Mouse (Mus musculus) liver, adult 2 months (tissue): ENCODE data around the gene Ins2.

Experiments
- CTCF ChIP-seq: fragments of 200-500 bp; IDR thresholded peaks from 2 replicates; pipeline ENCODE4 v1.5.1; 2011; ENCODE audit warnings: low read depth, low read length, control low read depth
- POLR2A ChIP-seq: fragments of 200-500 bp; IDR thresholded peaks from 2 replicates; pipeline ENCODE4 v1.6.1; 2011; ENCODE audit warnings: low read length, control low read depth; ENCODE audit not compliant: insufficient read depth; ENCODE audit errors: extremely low read depth

- TF ChIP-seq POLR2A (no peak), CTCF (no peak)
Observed at GRCm38 (mm10) chr7:142630691-142631090, 112.5 kb downstream of the Ins2 start.
